Mouse (Mus musculus) midbrain, embryonic 15.5 days (tissue): ENCODE results near the gene Dclre1b. TPM values are rescaled to one million over a fixed set of nuclear protein-coding genes. Genes with fewer than 3 reads are reported as not detected.
"Not testable (repeated sequence)": the region's sequence is repeated elsewhere in the genome, so short reads cannot be mapped to it uniquely, and the experiment has no call there.

Source experiments
- ATAC-seq: fragments of 200-750 bp; cut with Nextera tagmentation; replicated peaks from 2 replicates; pipeline ENCODE4 v1.8.0; 2017; ENCODE audit warnings: moderate TSS enrichment
- H3K27ac ChIP-seq: fragments of 300-500 bp; sonication (generic); 2 replicates; pipeline ENCODE4 v1.5.1; 2015; ENCODE audit warnings: mild to moderate bottlenecking, inconsistent platforms
- H3K27me3 ChIP-seq: fragments of 300-500 bp; sonication (generic); replicated peaks from 2 replicates; pipeline ENCODE4 v1.6.1; 2015; ENCODE audit warnings: inconsistent platforms
- H3K36me3 ChIP-seq: fragments of 300-500 bp; sonication (generic); replicated peaks from 2 replicates; pipeline ENCODE4 v1.6.1; 2015; ENCODE audit warnings: inconsistent platforms
- H3K4me1 ChIP-seq: fragments of 300-500 bp; sonication (generic); 2 replicates; pipeline ENCODE4 v1.6.1; 2015; ENCODE audit warnings: inconsistent platforms
- H3K4me2 ChIP-seq: fragments of 300-500 bp; sonication (generic); 2 replicates; pipeline ENCODE4 v1.6.1; 2015; ENCODE audit warnings: inconsistent platforms, mild to moderate bottlenecking, moderate library complexity
- H3K4me3 ChIP-seq: fragments of 300-500 bp; sonication (generic); 2 replicates; pipeline ENCODE4 v1.5.1; 2015; ENCODE audit warnings: mild to moderate bottlenecking, inconsistent platforms
- H3K9ac ChIP-seq: fragments of 300-500 bp; sonication (generic); 2 replicates; pipeline ENCODE4 v1.6.1; 2015; ENCODE audit warnings: mild to moderate bottlenecking, inconsistent platforms
- H3K9me3 ChIP-seq: fragments of 300-500 bp; sonication (generic); 2 replicates; pipeline ENCODE4 v1.6.1; 2016; ENCODE audit warnings: inconsistent platforms
- WGBS: fragments of 180-500 bp; shearing (Covaris S2); methylation state at CpG from one replicate; pipeline ENCODE4 v1.1.7; 2015; ENCODE audit warnings: mixed read lengths; 5-methylcytosine and 5-hydroxymethylcytosine counted together
- polyA plus RNA-seq: library from polyadenylated mRNA; unstranded; fragments of >200 nt; fragmentation: Nextera tagmentation; extraction: Ambion mirVana; gene quantifications from 2 replicates; pipeline ENCODE4 v1.2.1, GENCODE M21; 2015

Dclre1b gene
- polyA plus RNA-seq, 1 experiment from 2014 or later: 20.4 TPM

- no peak for ATAC-seq
- no peaks in the 10 kb centered on the region for H3K4me1 ChIP-seq
- 79% methylated on average over 10 of the region's 10 CpGs for WGBS
- H3K27ac ChIP-seq: no peak overlapping the region
- H3K9me3 ChIP-seq: no peaks in the 10 kb centered on the region
- H3K27me3 ChIP-seq: no peaks in the 10 kb centered on the region
- peaks cover 17% of the 10 kb centered on the region for H3K36me3 ChIP-seq
- no peak overlapping the region for H3K4me2 ChIP-seq
- no peak overlapping the region for H3K4me3 ChIP-seq
- no peak overlapping the region for H3K9ac ChIP-seq
Measured at GRCm38 (mm10) chr3:103801631-103802531, 7.4 kb downstream of the Dclre1b start.

- Histone ChIP-seq H3K4me1 (no peaks in the 10 kb centered on the region), H3K4me2 (no peak overlapping the region), H3K9ac (no peak overlapping the region), H3K9me3 (no peaks in the 10 kb centered on the region), H3K4me3 (no peak overlapping the region), H3K27me3 (no peaks in the 10 kb centered on the region), H3K36me3 (peaks cover 17% of the 10 kb centered on the region), H3K27ac (no peak overlapping the region)
- WGBS: 76% methylated on average over 2 of the region's 2 CpGs
- no peak for ATAC-seq
Measured at GRCm38 (mm10) chr3:103799507-103799906, 9.7 kb downstream of the Dclre1b start.

GRCm38 (mm10) chr3:103796389-103796788 lies 12.9 kb downstream of the Dclre1b start:
- peaks cover 5% of the 10 kb centered on the region for H3K4me1 ChIP-seq
- H3K4me3 ChIP-seq: no peak overlapping the region
- H3K9ac ChIP-seq: no peak overlapping the region
- H3K36me3 ChIP-seq: 0 out of 2 replicates have a peak, but pooled peaks cover 2% of the 10 kb centered on the region
- no peaks in the 10 kb centered on the region for H3K27me3 ChIP-seq
- H3K9me3 ChIP-seq: no peaks in the 10 kb centered on the region
- ATAC-seq: no peak
- H3K27ac ChIP-seq: no peak overlapping the region
- no peak overlapping the region for H3K4me2 ChIP-seq
- WGBS: 69% methylated on average over 2 of the region's 2 CpGs

DNA sequence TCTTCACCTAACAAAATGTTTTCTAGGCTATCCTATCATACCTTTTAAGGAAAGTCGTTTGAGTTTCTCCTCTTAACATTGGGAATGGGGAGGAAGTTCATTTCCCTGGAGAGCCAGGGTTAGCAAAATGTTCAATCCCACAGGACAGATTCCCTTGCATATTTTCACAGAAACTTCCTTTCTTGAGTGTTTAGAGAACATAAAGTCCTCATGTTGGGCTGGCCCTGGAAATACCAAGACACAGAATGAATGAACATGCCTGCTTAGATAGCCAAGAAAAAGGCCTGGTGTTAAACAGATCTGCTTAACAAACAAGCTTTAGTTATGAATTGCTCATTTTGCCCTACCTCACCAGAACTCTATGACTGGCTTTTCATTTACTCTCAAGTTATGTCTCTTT lies 16.7 kb downstream of the Dclre1b start:
- Histone ChIP-seq H3K27me3 (no peaks in the 10 kb centered on the region), H3K27ac (no peak overlapping the region), H3K9ac (no peak overlapping the region), H3K36me3 (no peaks in the 10 kb centered on the region), H3K4me3 (no peak overlapping the region), H3K9me3 (no peaks in the 10 kb centered on the region), H3K4me1 (peaks cover 24% of the 10 kb centered on the region), H3K4me2 (no peak overlapping the region)
- WGBS: 89% methylated on average over 1 of the region's 1 CpGs
- no peak for ATAC-seq

GRCm38 (mm10) chr3:103792111-103792406 lies 17.2 kb downstream of the Dclre1b start:
- peak overlapping the region; percentile 84; the same call in 1 of the 2 replicates for H3K4me3 ChIP-seq
- H3K27me3 ChIP-seq, H3K9ac ChIP-seq, H3K36me3 ChIP-seq, H3K9me3 ChIP-seq, ATAC-seq: not testable (repeated sequence)
- H3K27ac ChIP-seq: peak overlapping the region; percentile 91
- H3K4me1 ChIP-seq: peaks cover 29% of the 10 kb centered on the region
- peak overlapping the region; percentile 77 for H3K4me2 ChIP-seq
- WGBS: 70% methylated on average over 5 of the region's 5 CpGs

DNA sequence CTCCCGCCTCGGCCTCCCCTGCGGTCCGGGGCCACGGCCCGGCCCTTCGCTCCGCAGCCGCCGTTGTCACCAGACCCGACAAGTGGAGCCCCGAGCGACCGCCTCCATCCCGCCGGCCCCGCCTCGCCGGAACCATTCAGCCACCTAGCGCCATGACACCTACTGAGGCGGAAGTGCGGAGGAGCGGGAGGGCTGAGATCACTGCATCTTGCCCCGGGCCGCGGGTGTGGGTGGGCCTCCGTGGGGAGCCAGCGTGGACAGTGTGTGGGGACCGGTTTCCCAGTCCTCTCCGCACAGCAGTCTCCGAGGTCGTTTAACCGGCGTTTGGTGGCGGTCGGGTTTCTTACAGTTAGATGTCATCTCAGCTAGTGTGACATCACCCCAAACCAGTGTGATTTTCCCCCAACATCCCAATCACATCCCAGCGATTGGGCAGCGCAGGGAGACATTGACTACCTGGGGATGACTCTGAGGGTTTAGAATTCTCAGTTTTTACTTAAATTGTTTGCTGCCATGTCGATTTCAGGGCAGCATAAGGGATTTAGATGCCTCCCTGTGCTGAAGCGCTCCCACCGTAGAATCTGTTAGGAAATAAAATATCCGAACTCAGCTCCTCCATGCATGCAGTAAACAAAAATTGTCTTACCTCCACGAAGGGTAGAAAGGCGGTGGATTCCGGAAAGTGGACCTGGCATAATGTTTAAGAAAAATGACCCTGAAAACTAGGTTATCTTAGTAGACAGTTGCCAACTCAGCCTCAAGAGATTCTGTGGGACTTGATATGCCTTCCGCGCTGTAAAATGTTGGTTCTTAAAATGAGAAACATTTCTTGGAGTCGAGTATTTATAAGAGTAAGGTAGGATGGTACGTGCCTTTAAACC lies 17.8 kb downstream of the Dclre1b start, which contains the start of gene Hipk1:
Gene Hipk1, minus strand, starts transcription at position 334 of the 881 bp plus-strand sequence.
- H3K27me3 ChIP-seq: no peaks in the 10 kb centered on the region
- no peaks in the 10 kb centered on the region for H3K36me3 ChIP-seq
- ATAC-seq: peak; percentile 98
- 9% methylated on average over 49 of the region's 49 CpGs for WGBS
- H3K4me2 ChIP-seq: peak within 1 kb of the TSS; percentile 77
- H3K9ac ChIP-seq: peak within 1 kb of the TSS; percentile 94
- H3K4me1 ChIP-seq: peaks cover 29% of the 10 kb centered on the region
- H3K27ac ChIP-seq: peak within 1 kb of the TSS; percentile 91
- no peaks in the 10 kb centered on the region for H3K9me3 ChIP-seq
- peak within 1 kb of the TSS; percentile 84 for H3K4me3 ChIP-seq

DNA sequence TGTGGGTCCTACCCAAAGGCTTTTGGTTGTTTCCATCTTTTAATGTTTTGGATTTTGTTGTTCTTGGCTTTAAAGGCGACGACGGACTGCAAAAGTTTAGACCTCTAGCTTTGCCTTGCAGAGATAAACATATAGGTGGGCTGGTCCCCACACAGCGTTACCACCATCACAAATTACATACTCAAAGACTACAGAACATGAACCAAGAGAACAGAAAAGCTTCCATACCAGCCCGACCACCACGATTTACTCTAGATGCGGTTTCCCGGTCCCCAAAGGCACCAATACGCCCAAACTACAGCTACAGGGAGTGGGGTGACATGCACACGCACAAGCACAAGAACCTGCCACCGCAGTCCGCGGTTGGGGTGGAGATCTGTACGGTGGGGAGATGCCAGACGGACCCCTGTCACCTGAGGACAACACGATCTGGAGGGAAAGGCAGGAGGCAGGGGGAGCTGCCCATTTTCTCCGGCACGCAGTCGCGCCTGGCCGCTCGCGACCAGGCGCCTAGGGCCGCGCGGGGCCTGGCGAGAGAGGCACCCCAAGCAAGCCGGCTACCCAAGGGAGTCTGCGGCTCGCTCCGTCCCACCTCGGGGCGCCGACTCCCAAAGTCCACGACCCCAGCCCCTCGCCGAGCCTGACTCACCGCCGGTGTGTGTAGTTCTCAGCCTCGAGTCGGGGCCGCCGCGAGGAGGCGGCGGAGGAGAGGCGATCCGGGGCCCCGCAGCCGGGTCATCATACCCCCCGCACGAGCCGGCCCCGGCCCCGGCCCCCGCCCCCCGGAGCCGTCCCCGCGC lies 18.7 kb downstream of the Dclre1b start:
- H3K9me3 ChIP-seq: no peaks in the 10 kb centered on the region
- peak overlapping the region; percentile 94 for H3K9ac ChIP-seq
- peak overlapping the region; percentile 84 for H3K4me3 ChIP-seq
- no peaks in the 10 kb centered on the region for H3K27me3 ChIP-seq
- H3K4me2 ChIP-seq: peak overlapping the region; percentile 77
- peaks cover 29% of the 10 kb centered on the region for H3K4me1 ChIP-seq
- ATAC-seq: peak; percentile 88
- WGBS: under 1% methylated on average over 46 of the region's 61 CpGs
- H3K27ac ChIP-seq: peak overlapping the region; percentile 91
- H3K36me3 ChIP-seq: no peaks in the 10 kb centered on the region

DNA sequence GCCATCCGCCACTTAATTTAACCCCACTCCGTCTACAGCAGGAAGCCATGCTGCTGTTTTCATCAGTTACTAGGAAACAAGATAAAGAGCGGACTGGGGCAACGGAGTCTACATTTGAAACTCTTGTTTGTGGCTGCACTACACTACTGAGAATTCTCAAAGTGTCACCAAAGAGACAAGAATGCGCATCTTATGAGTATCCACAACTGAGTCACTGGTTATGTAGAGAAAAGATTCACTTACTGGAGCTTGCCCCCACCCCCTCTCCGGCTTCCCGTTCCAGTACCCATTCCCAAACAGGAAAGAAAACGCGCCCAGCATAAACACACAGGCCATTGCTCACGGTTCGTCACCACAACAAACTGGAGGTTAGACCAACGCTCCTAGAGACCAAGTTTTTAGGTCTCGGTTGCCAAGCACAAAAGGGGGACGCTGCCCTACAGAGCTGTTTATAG lies 19.3 kb downstream of the Dclre1b start:
- Histone ChIP-seq H3K9ac (peak overlapping the region; percentile 94), H3K4me2 (peak overlapping the region; percentile 77), H3K36me3 (no peaks in the 10 kb centered on the region), H3K4me1 (peaks cover 29% of the 10 kb centered on the region), H3K27me3 (no peaks in the 10 kb centered on the region), H3K9me3 (no peaks in the 10 kb centered on the region), H3K4me3 (peak overlapping the region; percentile 84), H3K27ac (peak overlapping the region; percentile 91)
- ATAC-seq: no peak
- WGBS: 3% methylated on average over 14 of the region's 14 CpGs

DNA sequence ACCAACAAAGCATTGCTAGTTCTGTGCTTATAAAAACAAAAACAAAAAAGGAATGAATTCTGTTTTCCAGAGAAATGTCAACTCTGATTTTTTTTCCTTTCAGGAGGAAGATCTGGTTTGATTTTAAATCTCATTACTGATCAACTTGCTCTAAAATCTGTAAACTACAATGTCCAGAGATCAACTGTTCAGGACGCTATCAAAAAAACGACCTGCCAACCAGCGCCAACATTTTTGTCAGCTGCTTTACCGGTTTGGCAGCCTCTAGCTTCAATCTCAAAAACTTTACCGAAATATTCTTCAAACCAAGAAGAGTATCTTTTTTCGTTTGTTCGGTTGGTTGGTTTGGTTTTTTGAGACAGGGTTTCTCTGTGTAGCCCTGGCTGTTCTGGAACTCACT lies 20.1 kb downstream of the Dclre1b start:
- 84% methylated on average over 7 of the region's 7 CpGs for WGBS
- Histone ChIP-seq H3K27ac (no peak overlapping the region), H3K4me2 (peak overlapping the region; percentile 77), H3K9me3 (no peaks in the 10 kb centered on the region), H3K4me3 (0 out of 2 replicates have a peak overlapping the region, but pooled peaks have one; percentile 84), H3K9ac (no peak overlapping the region), H3K36me3 (no peaks in the 10 kb centered on the region), H3K4me1 (peaks cover 29% of the 10 kb centered on the region), H3K27me3 (no peaks in the 10 kb centered on the region)
- ATAC-seq: no peak

GRCm38 (mm10) chr3:103787225-103787624 lies 22.0 kb downstream of the Dclre1b start:
- no peaks in the 10 kb centered on the region for H3K27me3 ChIP-seq
- no peak overlapping the region for H3K27ac ChIP-seq
- H3K4me3 ChIP-seq: no peak overlapping the region
- no peak overlapping the region for H3K4me2 ChIP-seq
- ATAC-seq: no peak
- no peak overlapping the region for H3K9ac ChIP-seq
- 64% methylated on average over 7 of the region's 7 CpGs for WGBS
- H3K9me3 ChIP-seq: no peaks in the 10 kb centered on the region
- H3K4me1 ChIP-seq: peaks cover 29% of the 10 kb centered on the region
- no peaks in the 10 kb centered on the region for H3K36me3 ChIP-seq

GRCm38 (mm10) chr3:103782844-103783609 lies 26.2 kb downstream of the Dclre1b start:
- Histone ChIP-seq H3K36me3 (no peaks in the 10 kb centered on the region), H3K27ac (no peak overlapping the region), H3K4me3 (no peak overlapping the region), H3K27me3 (no peaks in the 10 kb centered on the region), H3K9me3 (no peaks in the 10 kb centered on the region), H3K4me2 (no peak overlapping the region), H3K9ac (no peak overlapping the region), H3K4me1 (peaks cover 10% of the 10 kb centered on the region)
- 91% methylated on average over 4 of the region's 4 CpGs for WGBS
- ATAC-seq: no peak
